Mouse (Mus musculus) embryo, embryonic 10.5 days (tissue): ENCODE results near the gene Nrcam.

Source experiments
- DNase-seq: peaks from one replicate; pipeline ENCODE4 v3.0.0-alpha.2; 2015; ENCODE audit warnings: low spot score

Gene Nrcam

DNA sequence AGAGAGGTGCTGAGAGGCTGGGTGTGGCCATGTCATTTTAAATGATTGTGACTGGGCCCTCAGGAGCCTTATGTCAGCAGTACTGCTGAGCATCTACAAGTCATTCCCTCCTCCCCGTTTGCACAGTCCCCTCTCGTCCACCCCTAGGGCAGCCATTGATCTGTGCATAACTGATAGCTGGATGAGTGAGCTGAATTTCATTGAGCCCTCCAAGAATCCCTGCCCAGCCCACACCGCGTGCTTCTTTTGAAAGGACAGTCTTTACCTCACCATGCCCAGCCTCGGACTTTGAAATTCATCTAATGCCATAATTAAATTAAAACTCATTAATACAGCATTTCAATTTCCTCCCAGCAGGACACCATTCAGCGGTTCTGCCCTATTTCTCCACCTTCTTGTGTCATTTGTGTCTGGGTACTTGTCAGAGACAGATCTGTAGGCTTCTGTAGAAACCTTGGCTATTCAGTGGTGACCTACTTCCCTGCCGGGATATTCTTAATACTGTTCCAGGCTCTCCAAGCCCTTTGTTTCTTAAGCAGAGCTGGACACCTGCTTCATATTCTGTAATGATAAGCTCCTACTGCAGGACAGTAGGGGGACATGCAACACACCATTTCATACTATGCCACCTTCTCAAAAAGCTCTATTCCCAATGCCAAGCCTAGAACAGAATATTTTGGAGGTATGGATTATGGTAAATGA lies 190.9 kb downstream of the Nrcam start:
- DNase-seq: peak; percentile 20

DNA sequence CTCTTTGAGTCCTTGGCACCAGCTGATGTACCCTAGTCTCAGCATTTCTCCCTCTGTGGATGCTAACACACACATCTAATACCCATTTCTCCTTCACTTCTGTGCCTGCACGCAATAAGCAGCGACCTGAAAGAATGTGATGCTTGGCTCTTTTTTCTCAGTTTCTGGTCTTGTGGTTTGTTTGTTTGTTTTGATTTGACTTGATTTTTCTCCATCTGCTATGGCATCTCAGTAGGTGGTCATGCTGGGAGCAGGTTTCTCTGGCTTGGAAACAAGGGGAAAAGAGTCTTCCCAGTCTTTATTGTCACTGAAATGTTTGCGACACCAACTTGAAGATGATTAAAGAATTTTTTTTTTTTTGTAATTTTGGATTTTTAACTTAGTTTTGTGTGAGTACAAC lies 192.8 kb downstream of the Nrcam start:
- no peak for DNase-seq

DNA sequence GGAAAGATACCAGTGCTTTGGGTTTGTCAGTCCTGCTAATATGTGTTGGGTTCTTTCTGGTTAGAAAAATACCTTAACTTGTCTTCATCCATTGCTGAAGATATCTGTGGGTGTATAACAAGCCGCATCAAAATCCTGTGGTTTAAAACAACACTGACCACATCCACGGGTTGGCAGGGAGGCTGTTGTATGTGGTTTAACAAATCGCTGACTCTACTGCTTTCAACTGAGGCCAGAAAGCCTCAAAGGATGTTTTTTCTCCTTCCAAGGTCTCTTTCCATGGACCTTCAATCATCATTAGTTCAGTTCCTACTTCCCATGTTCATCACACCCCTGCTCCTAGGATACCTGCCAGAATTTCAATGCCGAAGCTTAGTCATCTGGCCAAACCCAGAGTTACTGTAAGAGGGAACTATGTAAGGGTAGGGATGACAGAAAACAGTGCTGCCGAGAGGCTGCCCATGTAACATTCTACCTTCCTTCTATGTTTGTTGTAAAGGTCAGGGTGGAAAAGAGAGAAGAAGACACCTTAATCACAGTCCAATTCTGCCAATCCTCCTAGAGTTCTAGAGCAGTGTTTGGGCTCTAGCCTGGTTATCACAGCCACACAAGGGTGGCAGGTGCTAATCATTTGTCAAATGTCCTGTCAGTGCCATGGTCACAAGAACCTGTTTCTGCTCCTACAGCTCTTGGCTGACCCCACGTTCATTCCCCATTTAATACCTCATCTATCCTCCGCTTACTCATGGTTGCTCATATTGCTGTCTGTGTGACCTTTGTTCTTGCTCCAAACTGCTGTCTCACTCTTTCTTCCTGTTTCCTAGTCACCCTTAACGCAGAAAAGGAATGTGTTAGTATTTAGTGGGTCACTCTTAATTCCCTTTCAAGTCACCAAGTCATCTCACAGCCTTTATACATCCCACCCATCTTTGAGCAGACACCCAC lies 196.2 kb downstream of the Nrcam start:
- no peak for DNase-seq

DNA sequence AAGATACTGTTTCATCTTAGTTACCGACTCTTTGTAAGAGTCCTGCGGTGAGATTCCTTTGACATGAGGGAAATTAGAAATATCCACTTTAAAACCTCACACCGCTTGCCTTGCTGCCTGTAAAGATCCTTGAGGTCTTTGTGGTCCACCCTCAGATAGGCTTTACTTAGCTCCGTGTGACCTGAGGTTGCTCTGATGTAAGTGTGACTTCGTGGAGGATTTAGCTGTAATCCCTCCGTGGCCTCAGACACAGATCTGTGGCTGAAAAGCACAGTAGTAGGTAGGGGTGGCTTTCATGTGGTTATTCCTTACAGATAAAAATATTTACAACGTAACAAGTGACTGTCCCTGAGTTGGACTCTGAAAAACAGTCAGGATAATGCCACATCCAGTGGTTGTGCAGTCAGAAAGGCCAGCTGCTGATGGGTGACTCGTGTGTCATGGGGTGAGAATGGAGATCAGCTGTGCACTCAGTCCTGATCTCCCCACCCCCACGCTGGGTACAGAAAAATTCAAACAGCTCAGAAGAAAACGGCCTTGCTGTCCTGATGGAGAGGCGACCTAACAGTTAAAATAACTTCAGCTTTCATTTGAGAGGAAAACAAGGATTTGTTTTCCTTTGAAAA lies 199.8 kb downstream of the Nrcam start:
- peak; percentile 18 for DNase-seq

DNA sequence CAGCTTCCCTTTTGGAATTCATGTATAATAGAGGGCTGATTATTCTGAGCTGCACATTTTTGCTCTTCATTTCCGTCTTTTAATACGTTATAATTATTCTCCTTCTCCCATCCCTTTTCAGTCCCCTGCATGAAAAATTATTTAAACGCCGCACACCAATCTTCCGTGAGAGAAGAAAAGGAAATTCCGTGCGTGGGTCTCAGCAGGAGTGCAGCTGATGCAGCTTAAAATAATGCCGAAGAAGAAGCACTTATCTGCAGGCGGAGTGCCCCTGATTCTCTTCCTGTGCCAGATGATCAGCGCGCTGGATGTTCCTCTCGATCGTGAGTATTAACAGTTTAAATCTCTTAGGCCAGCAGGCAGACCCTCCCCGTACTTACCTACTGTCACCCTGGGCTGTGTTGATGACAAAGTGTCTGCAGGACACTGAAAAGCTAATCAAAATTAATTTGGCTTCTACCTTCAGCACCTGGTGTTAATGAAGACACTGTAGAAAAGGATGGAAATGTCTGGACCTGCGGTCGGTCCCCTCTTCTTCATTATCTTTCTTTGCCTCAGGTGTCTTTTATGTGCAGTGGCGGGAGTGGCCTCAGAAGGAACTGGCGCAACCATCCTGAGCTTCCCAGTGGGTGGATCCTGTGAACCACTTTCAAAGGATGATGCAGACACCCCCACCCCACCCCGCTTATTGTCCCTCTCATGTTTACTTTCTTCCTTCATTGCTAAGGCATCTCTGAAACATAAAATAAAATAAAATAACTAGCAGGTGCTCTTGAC lies 203.8 kb downstream of the Nrcam start:
- no peak for DNase-seq

DNA sequence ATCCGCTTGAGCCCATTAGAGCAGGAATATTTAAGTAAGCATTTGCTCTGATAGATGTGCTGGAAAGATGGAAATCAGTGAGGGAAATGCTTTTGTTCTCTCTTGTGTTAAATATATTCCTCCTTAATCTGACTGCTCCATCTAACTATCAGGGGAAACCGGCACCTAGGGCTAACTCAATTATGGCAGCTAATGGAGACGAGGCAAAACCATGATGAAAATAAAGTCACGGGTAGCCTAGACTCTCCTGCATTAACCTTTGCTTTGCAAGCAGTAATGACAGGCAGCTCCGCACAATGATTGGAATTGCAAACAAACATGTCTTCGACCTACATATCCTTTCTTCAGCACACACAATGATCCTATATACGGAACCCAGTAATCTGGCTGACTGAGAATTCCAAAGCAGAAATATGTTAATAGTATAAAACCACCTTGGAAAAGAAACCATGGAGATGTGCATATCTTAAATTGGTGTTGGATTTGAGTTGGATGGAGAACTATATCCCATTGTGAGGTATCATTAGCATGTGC lies 205.5 kb downstream of the Nrcam start:
- DNase-seq: no peak

DNA sequence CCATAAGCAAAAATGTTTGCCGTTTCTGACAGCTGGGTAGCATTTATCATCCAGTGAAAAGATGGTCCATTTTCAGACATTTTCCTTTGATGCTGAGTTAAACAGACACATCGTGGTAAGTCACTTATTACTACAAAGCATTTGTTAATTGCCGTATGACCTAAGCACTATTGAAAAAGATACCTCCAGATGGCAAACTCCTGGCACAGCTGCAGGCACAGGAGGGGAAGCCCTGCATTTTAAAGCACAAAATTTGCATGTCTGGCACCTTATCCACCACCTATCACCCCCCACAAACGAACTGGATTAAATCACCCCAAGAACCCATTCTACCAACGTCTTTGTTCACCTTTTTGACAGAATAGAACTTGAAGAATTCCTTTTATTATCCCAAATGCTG lies 206.9 kb downstream of the Nrcam start:
- no peak for DNase-seq

DNA sequence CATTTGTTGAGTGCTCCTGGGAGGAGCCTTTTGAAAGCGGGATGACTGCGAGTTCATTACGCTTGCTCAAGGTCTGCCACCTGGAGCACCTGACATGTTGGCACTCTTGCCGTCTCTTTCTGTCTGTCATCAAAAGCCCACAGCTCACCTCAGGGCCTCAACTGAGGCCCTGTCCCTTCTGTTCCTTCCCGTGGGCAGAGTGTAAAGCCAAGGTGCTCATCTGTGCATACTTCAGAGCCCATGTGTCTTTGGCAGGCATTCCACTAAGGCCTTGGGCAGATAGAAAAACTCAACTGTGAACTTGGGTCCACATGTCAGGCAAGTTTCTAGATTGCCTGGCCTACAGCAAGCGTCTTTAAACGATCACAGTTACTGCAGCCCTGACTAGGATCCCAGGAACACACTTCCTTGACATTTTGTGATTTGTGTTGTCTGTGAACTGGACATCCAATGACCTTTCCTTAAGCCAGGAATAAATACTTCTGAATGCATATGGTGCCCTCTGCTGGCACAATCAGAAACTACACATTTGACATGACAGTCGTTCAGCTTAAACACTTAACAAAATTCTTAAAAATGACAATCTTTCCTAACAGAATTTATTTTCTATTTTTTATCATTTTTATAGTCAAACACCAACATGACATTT lies 219.2 kb downstream of the Nrcam start:
- peak; percentile 93 for DNase-seq

DNA sequence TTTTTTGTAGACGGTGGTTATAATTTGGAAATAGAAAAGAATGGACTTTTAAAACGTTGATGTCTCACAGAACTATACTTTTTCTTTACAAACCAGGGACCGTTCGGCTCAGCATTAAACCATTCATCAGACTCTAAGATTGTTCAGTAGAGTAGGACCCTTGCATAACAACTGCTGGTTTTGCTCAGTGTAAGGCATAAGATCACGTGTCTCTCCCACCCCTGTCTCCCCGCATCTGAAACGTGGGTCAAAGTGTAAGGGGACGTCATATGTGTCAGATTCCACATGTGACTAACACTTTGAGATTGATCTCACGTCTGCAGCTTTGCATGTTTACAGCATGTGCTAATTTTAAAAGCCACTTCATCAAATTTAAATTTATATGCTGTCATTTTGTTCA lies 219.8 kb downstream of the Nrcam start:
- no peak for DNase-seq

DNA sequence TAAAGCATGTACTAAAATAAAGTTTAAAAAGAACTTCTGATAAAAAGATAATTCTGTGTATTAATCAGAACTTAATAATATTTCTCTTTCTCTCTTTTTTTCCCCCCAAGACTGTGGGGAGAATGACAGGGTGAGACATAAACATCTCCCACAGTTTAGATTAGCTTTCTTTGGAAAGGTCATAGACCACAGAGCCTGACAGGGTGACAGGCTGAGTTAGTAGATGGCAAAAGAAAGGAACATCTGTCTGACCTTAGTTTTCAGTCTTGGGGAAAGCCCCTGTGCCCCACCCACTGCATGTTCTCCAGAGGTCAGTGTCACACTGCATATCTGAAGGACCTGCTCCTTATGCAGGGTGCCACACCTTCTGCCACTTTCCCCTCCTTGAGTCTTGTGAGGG lies 222.9 kb downstream of the Nrcam start:
- DNase-seq: no peak

DNA sequence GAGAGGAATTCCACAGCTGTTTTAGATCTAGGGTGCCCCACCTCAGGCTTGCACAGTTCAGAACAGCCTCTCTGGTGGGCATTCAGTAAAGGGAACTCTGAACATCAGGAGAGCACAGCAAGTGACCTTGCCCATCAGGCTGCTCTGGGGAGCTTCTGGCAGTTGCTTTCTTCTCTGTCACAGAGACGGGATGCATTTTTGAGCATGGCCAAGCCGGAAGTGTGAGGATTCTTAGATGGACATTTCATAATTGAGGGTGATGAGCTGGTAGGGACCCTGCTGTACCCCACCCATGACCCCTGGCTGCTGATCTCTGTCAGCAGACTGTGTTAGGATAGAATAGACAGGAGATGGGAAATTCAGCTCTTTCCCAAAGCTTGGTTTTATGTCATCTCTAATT lies 225.4 kb downstream of the Nrcam start:
- DNase-seq: no peak

DNA sequence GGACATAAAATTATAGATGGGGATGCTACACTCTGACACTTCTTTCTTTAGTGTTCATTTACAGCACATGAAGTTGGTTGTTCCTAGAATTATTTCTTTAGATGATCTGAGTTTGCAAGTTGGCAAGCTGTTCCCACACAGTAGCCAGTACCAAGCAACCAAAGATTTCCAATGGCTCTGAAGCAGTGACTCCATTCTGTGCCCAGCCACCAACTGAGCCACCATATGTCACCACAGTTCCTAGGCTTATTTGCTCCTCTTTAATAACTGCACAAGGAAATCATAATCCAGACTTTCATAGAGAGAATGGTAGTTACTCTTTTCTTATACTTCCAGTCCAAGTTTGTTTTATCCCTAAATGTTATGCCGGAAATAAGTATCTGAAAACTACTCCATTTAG lies 226.1 kb downstream of the Nrcam start:
- DNase-seq: no peak

DNA sequence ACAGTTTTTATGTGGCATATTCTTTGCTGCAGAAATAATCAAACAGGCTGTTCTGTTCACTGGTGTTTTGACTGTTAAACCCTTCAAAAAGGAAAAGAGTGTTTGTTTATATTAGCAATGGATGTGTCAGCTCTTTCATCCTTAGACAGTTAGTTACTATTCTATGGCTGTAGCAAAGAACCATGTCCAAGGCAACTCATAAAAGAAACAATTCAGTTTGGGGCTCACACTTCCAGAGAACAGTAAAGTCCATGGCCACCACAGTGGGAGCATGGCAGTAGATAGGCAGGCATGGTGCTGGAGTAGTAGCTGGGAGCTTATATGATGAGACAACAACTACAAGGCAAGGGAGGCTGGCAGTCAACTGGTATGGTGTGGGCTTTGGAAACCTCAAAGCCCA lies 231.3 kb downstream of the Nrcam start:
- DNase-seq: no peak

DNA sequence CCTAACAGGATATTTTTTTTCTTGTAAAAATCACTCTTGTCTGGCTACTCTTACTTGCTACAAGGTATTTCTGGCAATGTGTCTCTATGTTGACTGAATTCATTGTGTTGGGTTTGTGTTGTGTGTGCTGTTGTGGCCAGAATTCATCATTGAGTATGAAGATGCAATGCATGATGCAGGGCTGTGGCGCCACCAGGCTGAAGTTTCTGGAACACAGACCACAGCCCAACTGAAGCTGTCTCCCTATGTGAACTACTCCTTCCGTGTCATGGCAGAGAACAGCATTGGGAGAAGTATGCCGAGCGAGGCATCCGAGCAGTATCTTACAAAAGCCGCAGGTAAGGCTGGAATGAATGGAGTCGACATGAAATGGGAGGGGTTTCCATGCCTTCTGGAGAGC lies 241.4 kb downstream of the Nrcam start:
- DNase-seq: no peak

DNA sequence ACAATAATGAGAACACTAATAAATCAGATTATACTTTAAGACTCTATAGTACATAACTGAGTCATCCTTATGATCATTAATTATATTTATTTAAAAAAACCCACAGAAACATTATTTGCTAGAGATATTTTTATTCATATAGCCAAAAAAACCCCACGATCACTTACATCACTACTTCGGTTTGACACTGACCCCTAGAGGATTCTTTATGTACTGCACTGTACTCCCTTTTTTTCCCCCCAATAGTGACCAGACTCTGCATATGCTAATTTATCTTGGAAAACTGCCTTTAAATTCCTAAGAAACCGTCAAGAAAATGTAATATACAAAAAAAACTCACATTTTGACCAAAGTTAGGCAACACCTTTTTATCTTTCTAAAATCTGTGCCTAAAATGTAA lies 244.0 kb downstream of the Nrcam start:
- DNase-seq: peak; percentile 79

DNA sequence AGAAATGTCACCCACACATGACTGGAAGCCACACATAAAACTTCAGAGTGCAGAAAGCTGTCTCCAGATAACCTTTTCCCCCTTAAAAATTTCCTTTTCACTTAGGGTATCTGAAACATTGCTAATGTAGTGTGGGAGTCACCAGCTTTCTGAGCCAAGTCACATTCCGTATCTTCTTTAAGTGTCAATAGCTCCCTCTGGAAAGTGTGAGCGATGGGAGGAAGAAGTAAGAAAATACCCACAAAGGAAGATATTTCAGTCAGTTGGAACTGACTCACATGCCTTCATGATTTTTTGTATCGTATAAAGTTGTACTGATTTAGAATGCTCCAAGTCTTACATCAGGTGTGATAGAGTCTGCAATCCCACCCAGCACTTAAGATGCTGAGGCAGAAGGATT lies 245.5 kb downstream of the Nrcam start:
- DNase-seq: no peak

DNA sequence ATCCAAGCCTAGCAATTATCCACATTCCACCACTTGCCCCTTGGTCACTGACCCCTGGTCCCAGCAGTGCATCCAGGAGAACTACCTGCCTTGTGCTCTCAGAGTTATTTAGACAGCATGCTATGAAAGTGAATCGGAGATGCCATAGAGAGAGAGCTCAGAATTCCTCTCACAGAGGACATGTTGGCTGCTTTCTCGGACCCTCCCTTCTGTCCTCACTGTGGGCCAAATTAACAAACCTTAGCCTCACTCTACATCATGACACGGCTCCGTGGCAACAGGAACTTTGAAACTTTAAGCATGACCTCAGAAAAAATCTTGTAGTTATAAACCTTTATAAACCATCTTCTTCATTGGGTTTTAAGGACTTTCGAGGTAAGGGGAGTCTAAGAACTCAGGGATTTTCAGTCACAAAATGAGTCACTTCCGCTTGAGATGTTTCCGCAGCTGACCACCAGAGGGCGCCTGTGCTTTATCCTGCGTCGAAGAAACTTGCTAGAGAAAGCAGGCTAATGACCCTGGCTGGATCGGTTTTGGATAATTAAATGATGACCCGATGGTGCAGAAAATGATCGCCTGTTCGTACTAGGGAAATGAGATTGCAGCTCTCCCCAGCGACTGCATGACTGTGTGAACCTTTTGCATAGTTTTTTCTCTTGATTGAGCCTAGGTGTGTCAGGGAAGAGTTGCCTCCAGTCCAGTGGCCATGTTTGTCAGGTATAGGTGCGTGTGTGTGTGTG lies 272.9 kb downstream of the Nrcam start:
- peak; percentile 86 for DNase-seq

DNA sequence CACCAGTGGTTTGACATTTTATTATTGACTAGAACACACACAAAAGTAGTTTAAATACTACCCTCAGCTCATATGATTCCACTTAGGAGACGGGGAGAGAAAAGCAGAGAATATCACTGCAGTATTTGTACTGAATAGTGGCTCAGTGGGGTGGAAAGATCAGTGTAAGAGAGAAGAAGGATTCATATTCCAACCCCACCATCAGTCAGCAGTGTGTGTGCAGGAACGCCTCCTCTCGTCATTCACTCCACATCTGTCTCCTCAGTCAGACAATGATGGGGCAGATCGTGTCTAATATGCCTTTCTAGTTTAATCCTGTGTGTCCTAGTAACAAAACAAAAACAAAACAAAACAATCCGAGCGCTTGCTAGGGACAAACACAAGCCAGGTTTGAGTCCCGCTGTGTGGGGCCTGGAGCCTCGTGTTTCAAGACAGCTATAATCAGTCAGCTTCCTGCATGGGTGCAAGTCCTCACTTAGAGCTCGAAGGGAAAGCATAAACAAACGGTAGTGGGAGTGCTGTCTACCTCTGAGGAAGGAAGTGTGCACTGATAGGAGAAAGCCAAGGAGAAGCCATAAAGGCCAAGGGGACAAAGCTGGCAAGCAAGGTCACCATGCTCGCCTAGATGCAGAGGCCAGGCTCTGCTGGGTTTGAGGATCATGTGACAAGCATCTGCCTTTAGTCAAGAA lies 273.7 kb downstream of the Nrcam start:
- peak; percentile 7 for DNase-seq

DNA sequence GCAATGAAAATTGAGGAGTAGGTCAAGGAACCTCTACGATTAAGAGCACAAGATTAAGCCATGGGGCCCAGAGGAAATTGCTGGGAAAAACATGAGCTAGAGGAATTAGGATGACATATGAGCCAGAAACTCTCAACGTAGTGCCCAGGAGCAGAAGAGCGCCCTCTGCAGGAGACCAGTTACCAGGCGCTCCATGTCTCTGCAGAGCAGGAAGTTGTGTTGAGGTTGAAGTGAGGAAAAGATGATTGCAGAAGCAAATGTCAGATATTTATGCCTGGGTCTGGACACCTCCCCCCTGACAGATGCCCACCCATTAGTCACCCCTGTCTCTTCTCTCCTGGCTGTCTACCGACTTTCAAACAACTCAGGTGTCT lies 274.3 kb downstream of the Nrcam start:
- DNase-seq: no peak

DNA sequence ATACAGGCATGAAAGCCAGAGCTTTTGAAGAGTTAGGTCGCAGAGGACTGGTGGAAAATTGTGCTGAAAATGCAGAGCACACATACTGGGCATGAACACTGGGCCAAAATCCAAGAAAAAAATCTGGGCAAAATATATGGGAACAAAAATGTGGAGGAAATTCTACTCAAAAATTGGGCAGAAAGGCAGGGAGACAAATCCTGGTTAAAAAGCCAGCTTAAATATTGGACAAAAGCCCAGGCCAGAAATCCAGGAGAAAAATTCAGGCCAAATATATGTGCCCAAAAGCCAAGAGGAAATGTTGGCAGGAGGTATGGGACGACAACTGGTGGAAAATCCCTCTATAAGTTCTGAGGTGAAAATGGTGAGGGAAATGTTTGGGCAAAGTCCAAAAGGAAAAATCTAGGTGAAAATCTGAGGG lies 288.3 kb downstream of the Nrcam start:
- no peak for DNase-seq
